Mouse (Mus musculus) embryo, embryonic 11.5 days (tissue): ENCODE measurements around the gene Prss37.

Source experiments
- DNase-seq: peaks from one replicate; pipeline ENCODE4 v3.0.0-alpha.2; 2012; ENCODE audit warnings: low read depth, low spot score

The Prss37 gene

DNA sequence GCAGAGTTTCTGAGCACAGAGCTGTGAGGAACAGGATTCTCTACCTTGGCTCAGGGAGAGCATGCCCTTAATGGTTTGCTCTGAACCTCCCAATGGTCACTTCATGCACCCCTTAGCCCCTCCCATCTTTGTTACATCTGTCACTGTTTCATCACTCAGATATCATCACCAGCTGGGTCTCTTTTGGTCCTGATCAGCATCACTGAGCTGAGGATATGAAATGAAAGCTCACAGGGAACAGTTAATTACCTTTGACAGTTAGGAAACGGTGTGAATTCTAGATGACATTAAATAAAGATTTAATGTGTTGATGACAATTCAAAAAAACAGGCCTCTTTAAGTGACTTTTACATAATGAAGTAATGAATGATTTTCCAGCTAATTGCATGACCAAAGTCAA is at the start of gene Prss37:
Prss37 (minus strand) TSS at position 101 of the 400 bp plus-strand sequence.
- no peak for DNase-seq

DNA sequence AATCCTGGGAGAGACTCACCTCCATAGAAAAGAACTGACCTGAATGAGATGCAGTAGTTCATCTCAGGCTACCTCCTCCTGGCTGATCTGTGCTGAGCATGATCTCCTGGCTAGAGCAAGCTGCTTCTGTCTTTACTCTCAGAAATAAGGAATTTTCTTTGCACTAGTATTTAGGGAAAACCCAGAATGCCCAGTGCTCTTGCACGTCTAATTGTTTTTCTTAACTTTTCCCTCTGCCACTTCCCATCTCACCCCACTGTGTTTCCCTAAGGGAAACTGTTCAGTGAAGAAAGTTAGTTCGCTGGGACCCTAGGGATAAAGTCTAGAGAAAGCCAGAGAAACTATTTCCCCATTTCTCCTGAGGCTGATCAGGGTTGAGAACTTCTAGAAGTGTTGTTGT is 35.6 kb upstream of the Prss37 start, which contains the start of gene Olfr461:
Olfr461 (minus strand) TSS at position 101 of the 400 bp plus-strand sequence.
- no peak for DNase-seq

DNA sequence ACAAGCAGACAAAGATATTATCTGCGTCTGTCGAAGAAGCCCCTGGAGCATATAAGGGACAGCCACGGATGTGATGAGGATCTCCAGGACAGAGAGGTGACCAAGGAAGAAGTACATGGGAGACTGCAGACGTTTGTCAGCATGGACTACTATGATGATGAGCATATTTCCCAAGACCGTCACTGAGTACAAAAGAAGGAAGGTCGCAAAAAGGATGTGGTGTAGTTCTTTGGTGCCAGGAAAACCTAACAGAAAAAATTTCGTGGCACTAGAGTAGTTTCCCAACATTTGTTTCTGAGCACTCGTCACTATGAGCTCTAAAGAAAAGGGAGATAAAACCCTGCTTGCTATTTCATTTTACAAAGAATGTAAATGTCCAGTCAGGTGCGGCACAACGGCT is 25.4 kb upstream of the Prss37 start:
- no peak for DNase-seq

DNA sequence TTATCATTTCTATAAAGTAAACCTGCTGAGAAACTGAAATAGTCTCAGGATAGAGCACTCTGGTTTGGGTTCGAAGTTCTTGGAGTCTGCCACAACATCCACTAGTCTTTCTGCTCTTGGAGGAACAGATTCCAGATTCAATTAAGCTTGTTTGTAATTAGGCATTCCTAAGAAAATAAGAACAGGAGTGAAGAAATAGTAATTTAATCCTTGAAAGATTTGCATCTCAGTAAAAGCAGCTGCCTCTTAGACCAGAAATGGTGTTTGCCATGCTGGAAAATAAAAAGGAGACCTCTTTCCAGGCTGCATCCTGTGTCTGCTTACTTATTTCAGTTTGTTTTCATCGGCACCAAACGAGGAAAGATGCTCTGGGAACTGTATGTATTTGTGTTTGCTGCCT is 26.1 kb downstream of the Prss37 start, which contains the start of gene Tas2r108:
Tas2r108 (plus strand) TSS at position 301 of the 400 bp plus-strand sequence.
- no peak for DNase-seq

DNA sequence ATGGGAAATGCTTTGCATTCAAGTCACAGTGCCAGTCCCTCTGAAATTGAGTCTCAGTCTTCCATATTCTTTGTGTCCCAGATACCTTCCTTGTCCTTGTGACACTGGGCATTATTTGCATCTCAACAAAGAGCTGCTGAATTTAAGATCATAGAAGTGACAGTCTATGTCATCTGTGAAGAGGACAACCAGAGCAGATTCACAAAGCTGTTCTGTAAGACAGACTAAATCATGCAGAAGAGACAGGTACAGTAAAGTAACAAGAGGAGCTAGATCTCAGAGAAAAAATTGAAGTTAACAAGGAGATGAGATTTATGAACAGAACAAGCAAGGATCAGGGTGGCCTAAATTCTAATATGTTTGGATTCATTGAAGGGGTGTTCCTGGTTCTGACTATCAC is 28.4 kb downstream of the Prss37 start, which contains the start of gene Tas2r137:
Tas2r137 (plus strand) TSS at position 301 of the 400 bp plus-strand sequence.
- DNase-seq = no peak

DNA sequence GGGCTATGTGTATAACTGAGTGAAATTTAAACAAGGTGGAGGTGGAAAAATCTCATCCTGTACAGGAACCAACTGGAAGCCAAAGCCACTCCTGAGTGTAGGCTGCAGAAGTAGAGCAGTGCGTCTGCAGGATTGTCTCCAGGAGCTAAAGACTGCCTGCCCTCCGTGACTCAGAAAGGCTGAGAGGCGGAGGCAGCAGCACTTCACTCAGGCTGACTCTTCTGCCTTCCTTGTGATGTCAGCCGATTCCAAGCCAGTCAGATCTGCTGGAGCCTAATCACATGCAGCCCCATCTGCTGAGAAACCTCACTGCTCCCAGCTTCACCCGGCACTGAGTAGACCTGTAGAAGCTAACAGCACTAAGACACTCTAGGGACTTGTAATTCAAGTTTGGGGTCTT is 37.0 kb downstream of the Prss37 start:
- DNase-seq = no peak

DNA sequence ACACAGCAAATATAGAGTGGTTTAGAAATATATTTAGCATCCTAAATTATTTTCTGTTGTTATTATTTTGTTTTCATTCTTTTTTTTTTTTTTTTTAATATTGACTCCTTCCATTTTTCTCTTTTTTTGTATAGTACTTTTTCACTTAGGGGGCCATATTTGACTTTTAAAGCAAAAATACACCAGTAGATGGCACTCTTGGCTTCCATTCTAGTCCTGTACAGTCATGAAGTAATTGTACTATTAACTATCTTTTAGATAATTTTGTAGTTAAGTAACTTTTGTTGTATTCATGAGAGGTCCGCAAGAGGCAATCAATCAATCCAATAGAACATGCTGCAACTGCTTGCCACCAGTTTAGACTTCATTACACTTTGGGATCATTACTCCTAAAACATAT is 39.6 kb downstream of the Prss37 start:
- DNase-seq = peak; percentile 2

DNA sequence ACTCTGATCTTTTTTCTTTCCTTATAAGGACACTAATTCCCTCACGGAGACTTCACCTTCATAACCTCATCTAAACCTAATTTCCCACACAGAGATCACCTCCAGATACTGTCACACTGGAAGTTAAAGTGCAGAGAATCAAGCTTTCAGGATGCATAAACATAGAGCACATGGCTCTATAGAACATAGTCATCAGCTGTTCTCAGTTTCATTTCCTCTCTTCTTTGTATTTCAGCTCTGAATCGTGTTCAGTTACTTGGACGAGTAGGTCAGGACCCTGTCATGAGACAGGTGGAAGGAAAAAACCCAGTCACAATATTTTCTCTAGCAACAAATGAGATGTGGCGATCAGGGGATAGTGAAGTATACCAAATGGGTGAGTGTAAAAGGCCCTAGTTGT is 43.2 kb downstream of the Prss37 start:
- no peak for DNase-seq

DNA sequence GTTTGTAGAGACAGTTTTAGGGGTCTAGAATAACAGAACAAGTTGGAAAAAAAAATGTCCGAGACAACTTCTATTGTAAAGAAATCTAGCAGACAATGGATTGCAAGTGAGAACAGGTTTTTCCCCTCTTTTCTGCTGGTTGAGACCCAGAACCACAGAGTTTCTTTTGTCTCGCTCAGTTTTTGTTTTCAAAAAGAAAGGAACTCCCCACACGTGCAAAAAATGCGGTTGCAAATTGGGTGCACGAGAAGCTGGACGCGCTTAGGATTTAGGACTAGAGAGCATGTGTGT is 47.6 kb downstream of the Prss37 start:
- no peak for DNase-seq

DNA sequence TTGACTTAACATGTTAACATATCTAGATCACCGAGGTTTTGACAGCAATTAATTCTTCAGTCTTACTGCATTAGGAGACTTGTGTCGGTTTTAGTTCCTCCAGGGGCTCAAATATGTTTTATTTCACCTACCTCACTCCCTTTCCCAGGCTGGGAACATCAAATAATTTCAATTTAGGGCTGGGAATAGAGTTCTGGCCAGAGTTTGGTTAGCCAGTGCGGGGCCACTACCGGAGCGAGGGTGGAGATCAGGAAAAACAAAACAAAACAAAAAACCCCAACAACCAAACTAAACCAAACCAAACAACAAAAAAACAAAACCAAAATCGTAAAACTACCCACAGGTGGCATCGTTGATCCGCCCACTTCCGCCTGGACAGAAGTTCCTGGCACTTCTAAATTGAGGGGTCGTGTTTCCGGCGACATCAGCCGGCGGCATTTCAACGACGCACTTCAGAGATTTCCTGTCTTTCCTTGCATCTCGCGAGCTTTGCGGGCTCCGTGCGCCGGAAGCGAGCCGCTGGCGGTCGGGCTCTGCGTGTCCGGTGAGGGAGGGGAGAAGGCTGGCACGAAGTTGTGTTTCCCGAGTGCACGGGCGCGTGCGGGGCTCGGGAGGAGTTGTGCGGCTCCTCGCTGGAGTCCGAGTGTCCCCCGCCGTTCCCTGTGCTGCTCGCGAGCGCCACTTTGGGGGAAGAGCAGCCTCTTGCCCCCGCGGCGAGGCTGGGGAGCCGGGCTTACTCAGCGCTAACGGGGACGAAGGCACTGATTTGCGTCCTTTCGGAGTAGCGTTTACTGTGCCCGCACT is 48.2 kb downstream of the Prss37 start, which contains the start of gene Ssbp1:
Ssbp1 (plus strand) TSS at position 437 of the 804 bp plus-strand sequence.
- DNase-seq = peak; percentile 91

DNA sequence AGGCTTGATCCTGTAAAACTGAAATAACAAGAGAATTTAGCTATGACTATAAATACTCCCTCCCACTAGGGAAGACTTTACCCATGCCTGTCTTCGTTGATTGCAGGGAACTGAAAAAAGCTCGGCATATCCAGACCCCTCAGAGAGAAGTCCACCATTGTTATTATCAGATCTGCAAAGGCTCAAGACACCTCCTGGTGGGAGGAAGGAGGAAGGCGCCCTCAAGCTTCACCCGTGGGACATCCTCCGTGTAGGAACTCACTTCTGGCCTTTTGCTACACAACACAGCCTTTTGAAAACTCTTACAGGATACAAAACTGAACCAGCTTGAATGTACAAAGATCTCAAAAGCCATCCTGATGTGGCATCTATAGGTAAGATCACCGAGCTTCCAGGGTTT is 53.6 kb downstream of the Prss37 start:
- DNase-seq = no peak
